Mouse (Mus musculus) A20 (cell line): Measurements from ENCODE around the gene Olfr1426.
A peak's percentile ranks its signal among the peaks of the same experiment; 100 is the strongest.
"Not testable (repeated sequence)": the region's sequence is repeated elsewhere in the genome, so short reads cannot be mapped to it uniquely, and the experiment has no call there.

Experiments
- DNase-seq: peaks from one replicate; pipeline ENCODE4 v3.0.0-alpha.2; 2011; ENCODE audit warnings: low read depth, low spot score

Gene Olfr1426

GRCm38 (mm10) chr19:12091913-12092312 is at the start of gene Olfr1426:
Gene Olfr1426, minus strand, starts transcription at chr19:12092013.
- no peak for DNase-seq

GRCm38 (mm10) chr19:12134289-12134688 is 42.5 kb upstream of the Olfr1426 start:
- DNase-seq: peak; percentile 43

- DNase-seq: no peak
Measured at GRCm38 (mm10) chr19:12123103-12123502, 31.3 kb upstream of the Olfr1426 start, which contains the start of gene Olfr76. Gene Olfr76, minus strand, starts transcription at chr19:12123203.

GRCm38 (mm10) chr19:12116464-12116863 is 24.7 kb upstream of the Olfr1426 start:
- DNase-seq: no peak

GRCm38 (mm10) chr19:12115797-12116196 is 24.0 kb upstream of the Olfr1426 start, which contains the start of gene Olfr1428:
Gene Olfr1428, minus strand, starts transcription at chr19:12115897.
- DNase-seq: no peak

- no peak for DNase-seq
Measured at GRCm38 (mm10) chr19:12113807-12114206, 22.0 kb upstream of the Olfr1426 start.

- DNase-seq: no peak
Measured at GRCm38 (mm10) chr19:12104541-12104940, 12.7 kb upstream of the Olfr1426 start.

GRCm38 (mm10) chr19:12103234-12103633 is 11.4 kb upstream of the Olfr1426 start, which contains the start of gene Olfr1427:
Gene Olfr1427, minus strand, starts transcription at chr19:12103334.
- no peak for DNase-seq

GRCm38 (mm10) chr19:12077631-12078030 is 14.2 kb downstream of the Olfr1426 start, which contains the start of gene Olfr1425:
Gene Olfr1425, minus strand, starts transcription at chr19:12077731.
- DNase-seq: not testable (repeated sequence)

GRCm38 (mm10) chr19:12069546-12069945 is 22.3 kb downstream of the Olfr1426 start:
- not testable (repeated sequence) for DNase-seq

GRCm38 (mm10) chr19:12067806-12068205 is 24.0 kb downstream of the Olfr1426 start:
- not testable (repeated sequence) for DNase-seq

- DNase-seq: not testable (repeated sequence)
Measured at GRCm38 (mm10) chr19:12062582-12062981, 29.2 kb downstream of the Olfr1426 start, which contains the start of gene Olfr1424. Gene Olfr1424, minus strand, starts transcription at chr19:12062682.

GRCm38 (mm10) chr19:12043163-12043562 is 48.6 kb downstream of the Olfr1426 start:
- DNase-seq: no peak

GRCm38 (mm10) chr19:12041217-12041616 is 50.6 kb downstream of the Olfr1426 start, which contains the start of gene Olfr1423:
Gene Olfr1423, minus strand, starts transcription at chr19:12041317.
- DNase-seq: no peak

- DNase-seq: no peak
Measured at GRCm38 (mm10) chr19:12037727-12038126, 54.1 kb downstream of the Olfr1426 start.
